Mouse (Mus musculus) gastrocnemius, adult 8-10 months (tissue): ENCODE measurements around the gene Zcchc24. TPM values are rescaled to one million over a fixed set of nuclear protein-coding genes. Genes with fewer than 3 reads are reported as not detected.

Source experiments
- DNase-seq, 2 experiments: peaks; one replicate each; pipeline ENCODE4 v3.0.0; 2022; ENCODE audit warnings: low spot score in 2 of 2
- total RNA-seq, 4 experiments: library from RNA; stranded (reverse); gene quantifications; 2 replicates each; pipeline ENCODE4 v1.2.4; 2022

Zcchc24 gene
- total RNA-seq, 4 experiments from 2014 or later: 54.4 to 82.7 (median 64.0) TPM

DNA sequence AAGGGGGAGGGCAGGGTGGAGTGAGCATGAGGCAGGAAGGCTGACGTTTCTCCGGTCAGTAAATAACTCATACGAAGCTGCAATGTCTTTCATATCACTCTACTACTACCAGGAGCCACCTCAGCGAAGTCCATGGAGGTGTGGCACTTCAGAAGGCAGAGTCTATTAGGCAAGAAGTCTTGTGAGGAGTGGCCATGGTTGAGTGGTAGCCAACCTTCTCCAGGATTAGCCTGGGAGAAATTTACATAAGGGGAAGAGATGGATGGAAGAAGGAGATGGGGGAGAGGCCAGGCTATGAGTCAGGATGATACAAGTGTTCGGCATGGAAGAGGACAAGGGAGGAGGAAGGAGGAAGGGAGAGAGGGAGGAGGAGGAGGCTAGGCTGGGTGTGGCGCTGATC lies 86.8 kb downstream of the Zcchc24 start:
- no peak for DNase-seq

DNA sequence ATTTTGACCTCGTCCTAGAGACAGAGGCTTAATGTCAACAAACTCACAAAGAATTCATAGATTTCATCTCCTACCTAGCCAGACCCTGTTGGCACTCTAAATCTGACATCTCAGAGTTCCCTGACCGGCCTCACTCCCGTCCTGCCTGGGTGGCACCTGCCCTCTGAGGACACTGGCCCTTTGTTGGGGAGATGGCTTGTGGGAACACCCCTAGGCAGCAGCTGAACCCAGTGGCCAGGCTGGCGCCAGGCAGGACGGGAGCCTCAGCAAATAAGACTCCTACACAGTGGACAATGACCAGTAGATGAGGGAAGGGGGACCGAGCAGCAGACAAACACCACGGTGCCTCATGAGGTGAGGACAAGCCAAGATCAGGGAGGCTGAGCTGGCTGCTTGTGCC lies 89.2 kb downstream of the Zcchc24 start:
- no peak for DNase-seq

DNA sequence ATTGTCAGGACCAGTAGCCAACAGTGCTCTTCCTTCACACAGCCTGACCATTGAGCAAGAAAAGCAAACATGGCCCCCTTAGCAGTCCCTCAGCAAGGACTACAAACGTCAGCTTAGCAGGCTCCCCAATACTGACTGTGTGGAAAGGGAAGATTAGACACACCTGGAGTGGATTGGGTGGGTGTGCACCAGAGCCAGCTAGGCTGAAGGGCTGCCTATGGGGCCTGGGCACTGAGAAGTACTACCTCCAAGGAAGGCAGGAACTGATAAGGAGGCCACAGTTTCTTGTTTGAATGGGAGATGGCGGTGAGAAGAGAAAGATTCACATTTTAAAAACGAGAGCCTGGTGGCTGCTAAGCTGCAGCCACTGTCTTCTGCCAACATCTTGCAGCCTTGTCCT lies 101.3 kb downstream of the Zcchc24 start:
- DNase-seq: no peak

DNA sequence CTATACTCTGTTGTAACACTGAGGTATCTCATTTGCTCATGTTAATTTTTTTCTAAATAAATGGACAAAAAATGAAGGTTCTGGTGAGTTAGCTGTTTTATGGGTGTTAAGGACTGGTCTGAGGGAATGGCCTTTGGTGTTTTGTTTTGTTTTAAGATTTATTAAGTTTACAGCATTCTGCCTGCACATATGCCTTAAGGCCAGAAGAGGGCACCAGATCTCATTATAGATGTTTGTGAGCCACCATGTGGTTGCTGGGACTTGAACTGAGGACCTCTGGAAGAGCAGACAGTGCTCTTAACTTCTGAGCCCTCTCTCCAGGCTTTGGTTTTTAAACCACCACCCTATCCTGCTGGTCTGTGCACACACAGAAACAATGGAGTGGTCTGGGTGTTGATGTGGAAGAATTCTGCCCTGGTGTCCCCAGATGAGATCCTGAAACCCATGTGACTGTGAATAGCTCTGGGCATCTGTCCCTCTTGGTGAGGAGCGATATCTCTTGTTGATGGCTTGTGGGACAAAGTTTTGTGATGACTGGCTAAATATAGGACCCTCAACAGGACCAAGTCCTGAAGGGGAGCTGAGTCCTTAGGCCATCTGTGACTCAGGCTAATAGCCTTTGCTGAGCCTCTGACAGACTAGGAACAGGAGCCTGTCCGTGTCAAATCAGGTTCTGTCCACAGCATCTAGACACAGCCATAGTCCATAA lies 102.0 kb downstream of the Zcchc24 start:
- no peak for DNase-seq

DNA sequence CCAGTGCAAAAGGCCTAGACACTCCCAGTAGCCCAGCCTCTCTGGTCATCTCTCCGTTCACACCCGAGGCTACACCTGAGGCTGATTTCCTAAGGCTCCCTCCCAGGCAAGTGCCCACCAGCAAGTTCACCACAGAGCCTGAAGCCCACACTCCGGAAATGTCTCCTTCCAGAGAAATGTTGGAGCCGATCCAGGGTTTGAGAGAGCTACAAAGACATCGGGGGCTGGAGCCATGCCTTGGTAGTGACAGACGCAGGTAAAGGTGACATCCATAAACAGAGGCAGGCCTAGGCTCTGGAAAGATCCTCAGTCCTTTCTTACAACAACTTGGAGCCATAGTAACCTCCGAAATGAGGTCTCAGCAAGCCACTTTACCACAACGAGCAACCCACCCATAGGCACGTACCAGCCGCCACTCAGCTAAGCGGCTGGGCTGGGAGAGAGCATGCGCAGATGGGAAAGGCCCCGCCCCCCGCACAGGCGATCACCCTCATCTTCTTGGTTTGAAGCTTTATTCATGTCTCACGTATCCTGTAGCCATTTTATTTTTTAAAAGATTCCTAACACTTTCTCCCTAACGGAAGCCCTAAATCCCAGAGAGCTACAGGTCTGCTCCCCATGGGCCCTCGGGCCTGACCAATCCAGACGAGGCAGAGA lies 103.4 kb downstream of the Zcchc24 start:
- DNase-seq: no peak

DNA sequence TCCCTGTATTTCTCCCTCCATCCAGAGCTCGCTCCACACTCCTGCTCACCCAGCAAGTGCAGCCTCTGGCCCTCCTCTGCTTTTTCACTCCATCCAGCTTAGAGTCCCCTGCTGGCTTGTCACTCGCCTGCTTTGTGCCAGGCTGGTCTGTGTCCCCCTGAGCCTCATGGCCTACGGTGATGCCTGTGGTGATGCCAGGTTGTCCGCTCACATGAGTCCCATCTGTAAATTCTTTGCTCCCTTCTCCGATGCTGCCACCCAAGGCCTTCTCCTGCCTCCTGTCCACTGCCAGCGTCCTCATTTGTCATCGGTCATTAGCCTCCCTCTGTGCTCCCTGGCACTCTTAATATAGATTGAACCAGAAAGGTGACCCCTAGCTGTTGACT lies 104.5 kb downstream of the Zcchc24 start:
- DNase-seq: no peak

DNA sequence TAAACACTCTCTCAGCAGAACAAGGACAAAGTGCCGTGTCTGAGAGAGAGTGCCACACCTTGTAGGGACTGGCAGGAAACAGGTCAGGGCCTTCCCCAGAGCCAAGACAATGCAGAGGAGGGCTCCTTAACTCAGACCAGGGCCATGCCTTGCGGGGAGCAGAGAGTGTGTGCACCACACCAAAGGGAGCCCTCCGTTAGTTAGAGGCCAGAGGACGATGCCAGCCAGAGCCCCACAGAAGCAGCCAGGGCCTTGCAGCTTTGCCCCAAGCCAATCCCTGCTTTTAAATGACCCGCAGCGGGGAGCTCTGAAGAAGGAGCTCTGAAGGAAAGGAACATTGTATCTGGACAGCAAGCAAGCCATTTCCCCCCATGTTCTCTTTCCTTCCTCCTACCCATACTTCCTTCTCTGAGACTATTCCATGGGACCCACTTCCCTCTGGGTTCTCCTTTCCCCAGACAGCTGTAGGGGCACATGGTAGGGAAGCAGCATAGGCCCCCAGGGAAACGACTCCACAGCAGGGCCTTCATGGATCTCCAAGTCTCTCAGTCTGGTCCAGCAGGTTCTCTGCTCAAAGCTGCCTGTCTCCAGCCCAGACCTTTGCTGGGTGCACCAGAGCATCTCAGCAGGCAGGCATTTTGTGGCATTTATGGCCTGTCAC lies 105.1 kb downstream of the Zcchc24 start:
- no peak for DNase-seq

Other genes with a start within 250 kb of the Zcchc24 start
- 10 to 100 TPM; 22.9 to 29.3 (median 28.8) TPM for gene Ppif, start 74.9 kb downstream of the Zcchc24 start, total RNA-seq
- 100 to 1,000 TPM in 3 of 4 experiments, 10 to 100 TPM in 1; 92.4 to 119 (median 105) TPM for gene Anxa11, start 73.1 kb upstream of the Zcchc24 start, total RNA-seq
- gene Plac9a, start 134.1 kb upstream of the Zcchc24 start, total RNA-seq: 1 to 10 TPM; 1.3 to 2.3 (median 1.7) TPM
- under 1 TPM in 2 of 4 experiments, not detected in 2; 0.19 to 0.59 TPM for gene Tmem254a, start 158.6 kb upstream of the Zcchc24 start, total RNA-seq
- not detected for gene Cphx1, start 169.3 kb upstream of the Zcchc24 start, total RNA-seq
- not detected for gene Duxbl1, start 209.5 kb upstream of the Zcchc24 start, total RNA-seq